13 mouse cellular contexts compared by ENCODE assay signal in the genomic region with DNA sequence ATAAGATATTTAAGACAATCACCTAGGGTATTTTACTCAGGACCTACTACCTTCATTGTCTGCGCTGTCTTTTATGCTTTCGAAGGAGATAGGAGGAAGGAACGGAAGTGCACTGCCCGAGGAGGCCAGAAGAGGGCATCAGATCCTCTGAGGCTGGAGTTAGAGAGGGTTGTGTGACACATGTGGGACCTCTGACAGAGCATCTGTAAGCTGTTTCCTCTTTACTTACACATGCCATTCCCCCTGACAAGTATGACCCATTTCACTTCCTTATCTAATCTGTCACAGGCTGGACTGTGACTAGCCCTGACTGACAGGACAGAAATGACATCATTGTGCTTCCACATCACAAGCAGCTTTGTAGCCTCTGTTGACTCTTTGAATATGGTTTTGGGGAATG.
DNase-seq lines count a peak whose midpoint lies in the region; ATAC-seq and TF ChIP-seq lines count a peak whose summit lies in the region.
"Had no signal": no experiment of that assay in that cellular context is flagged by ENCODE, and none has a peak within 500 bp of the region (broad histone marks: within the 10 kb centered on the region; RNA-seq: fewer than 3 reads in every experiment).

No protein-coding gene starts in this region.

- no peak for TF ChIP-seq POLR2A in bone marrow macrophage, adult 2 months (IDR thresholded peaks at IDR 0.05; ENCODE audit: borderline replicate concordance, low read depth, low read length)

- no peak overlapping the region for H3K9ac ChIP-seq in forebrain, postnatal 0 days
- H3K9ac ChIP-seq in forebrain, embryonic 15.5 days (replicated peaks) = no peak overlapping the region
- H3K9ac ChIP-seq in lung, embryonic 14.5 days = no peak overlapping the region
- no peak overlapping the region for H3K9ac ChIP-seq in liver, postnatal 0 days (replicated peaks)
- H3K9ac ChIP-seq: limb, embryonic 15.5 days; stomach, embryonic 15.5 days had no signal

- DNase-seq in forebrain, postnatal 0 days = no peak
- DNase-seq in lung, embryonic 14.5 days = no peak
- no peak for DNase-seq in lung, postnatal 25 days (ENCODE audit: low spot score)
- DNase-seq in liver, postnatal 0 days = peak; percentile 31
- DNase-seq in adrenal gland, adult 2 months = no peak
- DNase-seq in adrenal gland, postnatal 10 days = no peak
- DNase-seq: cerebellum, adult 11-12 months had no signal

- no peak overlapping the region for H3K27ac ChIP-seq in forebrain, postnatal 0 days (ENCODE audit: low read depth, low read length)
- H3K27ac ChIP-seq in forebrain, embryonic 15.5 days (replicated peaks) = no peak overlapping the region
- no peak overlapping the region for H3K27ac ChIP-seq in lung, embryonic 14.5 days (ENCODE audit: low read depth)
- H3K27ac ChIP-seq in bone marrow macrophage, adult 2 months (ENCODE audit: insufficient read depth, low read depth, low read length) = no peak overlapping the region
- no peak overlapping the region for H3K27ac ChIP-seq in liver, postnatal 0 days (ENCODE audit: low read depth)
- H3K27ac ChIP-seq: limb, embryonic 15.5 days; stomach, embryonic 15.5 days had no signal

- H3K4me1 ChIP-seq in forebrain, postnatal 0 days (ENCODE audit: insufficient read depth) = no peaks in the 10 kb centered on the region; the same call in 1 of the 2 replicates
- no peaks in the 10 kb centered on the region for H3K4me1 ChIP-seq in forebrain, embryonic 15.5 days
- no peaks in the 10 kb centered on the region for H3K4me1 ChIP-seq in lung, embryonic 14.5 days (ENCODE audit: insufficient read depth)
- peaks cover 18% of the 10 kb centered on the region for H3K4me1 ChIP-seq in bone marrow macrophage, adult 2 months (ENCODE audit: control insufficient read depth, insufficient read depth, low read length)
- H3K4me1 ChIP-seq in liver, postnatal 0 days (ENCODE audit: insufficient read depth) = peaks cover 7% of the 10 kb centered on the region; the same call in 1 of the 2 replicates
- H3K4me1 ChIP-seq: limb, embryonic 15.5 days; stomach, embryonic 15.5 days had no signal

- peak; percentile 10; the same call in 1 of the 2 replicates for TF ChIP-seq EP300 in liver, postnatal 0 days (IDR thresholded peaks at IDR 0.05; ENCODE audit: low read depth)

- H3K4me2 ChIP-seq in forebrain, postnatal 0 days (ENCODE audit: low read depth) = no peak overlapping the region
- H3K4me2 ChIP-seq in forebrain, embryonic 15.5 days (replicated peaks) = no peak overlapping the region
- H3K4me2 ChIP-seq in lung, embryonic 14.5 days = no peak overlapping the region
- H3K4me2 ChIP-seq in liver, postnatal 0 days (ENCODE audit: low read depth, low read length) = no peak overlapping the region
- H3K4me2 ChIP-seq: limb, embryonic 15.5 days; stomach, embryonic 15.5 days had no signal

- no peaks in the 10 kb centered on the region for H3K27me3 ChIP-seq in forebrain, postnatal 0 days (ENCODE audit: insufficient read depth, low read length)
- no peaks in the 10 kb centered on the region for H3K27me3 ChIP-seq in forebrain, embryonic 15.5 days
- no peaks in the 10 kb centered on the region for H3K27me3 ChIP-seq in lung, embryonic 14.5 days (ENCODE audit: insufficient read depth, low read length)
- H3K27me3 ChIP-seq in liver, postnatal 0 days (ENCODE audit: insufficient read depth, low read length) = no peaks in the 10 kb centered on the region
- H3K27me3 ChIP-seq: limb, embryonic 15.5 days; stomach, embryonic 15.5 days had no signal

- ATAC-seq in forebrain, postnatal 0 days = no peak
- no peak for ATAC-seq in forebrain, embryonic 15.5 days (replicated peaks)
- no peak for ATAC-seq in lung, embryonic 14.5 days (ENCODE audit: insufficient read depth)
- peak; percentile 73 for ATAC-seq in liver, postnatal 0 days
- ATAC-seq: activated CD4-positive, CD25-positive, alpha-beta regulatory T cell, adult 4 months had no signal

- H3K9me3 ChIP-seq in forebrain, postnatal 0 days (ENCODE audit: low read length) = no peaks in the 10 kb centered on the region
- H3K9me3 ChIP-seq in forebrain, embryonic 15.5 days = no peaks in the 10 kb centered on the region
- H3K9me3 ChIP-seq in lung, embryonic 14.5 days (ENCODE audit: low read depth, low read length) = no peaks in the 10 kb centered on the region
- no peaks in the 10 kb centered on the region for H3K9me3 ChIP-seq in liver, postnatal 0 days (ENCODE audit: low read length)
- H3K9me3 ChIP-seq: limb, embryonic 15.5 days; stomach, embryonic 15.5 days had no signal

- 96% methylated on average over 4 of the region's 4 CpGs for WGBS in forebrain, postnatal 0 days
- 95% methylated on average over 4 of the region's 4 CpGs for WGBS in forebrain, embryonic 15.5 days
- WGBS in lung, embryonic 14.5 days = 92% methylated on average over 4 of the region's 4 CpGs
- WGBS in liver, postnatal 0 days (ENCODE audit: insufficient replicate concordance) = 88% methylated on average over 4 of the region's 4 CpGs

- no peaks in the 10 kb centered on the region for H3K36me3 ChIP-seq in forebrain, postnatal 0 days (ENCODE audit: insufficient read depth)
- H3K36me3 ChIP-seq in forebrain, embryonic 15.5 days = no peaks in the 10 kb centered on the region
- no peaks in the 10 kb centered on the region for H3K36me3 ChIP-seq in lung, embryonic 14.5 days (ENCODE audit: insufficient read depth)
- no peaks in the 10 kb centered on the region for H3K36me3 ChIP-seq in liver, postnatal 0 days (replicated peaks; ENCODE audit: insufficient read depth, low read length)
- H3K36me3 ChIP-seq: limb, embryonic 15.5 days; stomach, embryonic 15.5 days had no signal

- no peak overlapping the region for H3K4me3 ChIP-seq in forebrain, postnatal 0 days (ENCODE audit: low read depth, low read length)
- H3K4me3 ChIP-seq in forebrain, embryonic 15.5 days = no peak overlapping the region
- no peak overlapping the region for H3K4me3 ChIP-seq in lung, embryonic 14.5 days (ENCODE audit: low read depth, low read length)
- H3K4me3 ChIP-seq in bone marrow macrophage, adult 2 months (ENCODE audit: insufficient read depth, low read length) = no peak overlapping the region
- H3K4me3 ChIP-seq in liver, postnatal 0 days (ENCODE audit: low read depth, low read length) = no peak overlapping the region
- H3K4me3 ChIP-seq: limb, embryonic 15.5 days; myocyte; stomach, embryonic 15.5 days had no signal

- peak; percentile 34; the same call in 1 of the 2 replicates for TF ChIP-seq CTCF in forebrain, postnatal 0 days (IDR thresholded peaks at IDR 0.05; ENCODE audit: low read depth)
- 0 out of 2 replicates have a peak, but pooled peaks have one; percentile 3 for TF ChIP-seq CTCF in lung, embryonic 14.5 days (IDR thresholded peaks at IDR 0.05; ENCODE audit: low read depth)
- TF ChIP-seq CTCF in bone marrow macrophage, adult 2 months (IDR thresholded peaks at IDR 0.05; ENCODE audit: low read depth, low read length) = peak; percentile 86
- TF ChIP-seq CTCF in liver, postnatal 0 days (IDR thresholded peaks at IDR 0.05; ENCODE audit: low read depth) = peak; percentile 59

Comparison
In these comparisons a context has a peak if more than half of its experiments do, and no peak if none do; other contexts are left out.
1. CTCF ChIP-seq: peak in every context shown above with its lines; median percentile 86 in bone marrow macrophage, adult 2 months; 59 in liver, postnatal 0 days; 34 in forebrain, postnatal 0 days; 3 in lung, embryonic 14.5 days.